In genomic region chr14:37064849-37065248, GRCm38 (mm10) we compare ENCODE assay signal across 29 mouse cellular contexts. TPM values are rescaled to one million over a fixed set of nuclear protein-coding genes. Genes with fewer than 3 reads are reported as not detected.
A peak's percentile ranks its signal among the peaks of the same experiment; 100 is the strongest.
DNase-seq lines count a peak whose midpoint lies in the region; ATAC-seq and TF ChIP-seq lines count a peak whose summit lies in the region.
"Had no signal": no experiment of that assay in that cellular context is flagged by ENCODE, and none has a peak within 500 bp of the region (broad histone marks: within the 10 kb centered on the region; RNA-seq: fewer than 3 reads in every experiment).

No protein-coding gene starts in this region.

- no peak for ATAC-seq in hindbrain, postnatal 0 days
- ATAC-seq in hindbrain, embryonic 12.5 days (ENCODE audit: low FRiP score): no peak
- ATAC-seq: CD4-positive, CD25-positive, alpha-beta regulatory T cell, adult 4 months; forebrain, embryonic 13.5 days; forebrain, embryonic 15.5 days; forebrain, postnatal 0 days had no signal

- DNase-seq in hindbrain, postnatal 0 days (ENCODE audit: low spot score): no peak
- DNase-seq in left cerebral cortex, adult 2 months (ENCODE audit: extremely low spot score in 1 of 2, low spot score in 2 of 2): no peak
- no peak for DNase-seq in left cerebral cortex, adult 11 months (ENCODE audit: low spot score)
- DNase-seq in NIH3T3 (ENCODE audit: low read depth) (peak; percentile 13), liver (no peak)
- DNase-seq in brain, adult 2 months (ENCODE audit: low read depth, low spot score): peak; percentile 8
- DNase-seq in adrenal gland, postnatal 14 days: no peak
- DNase-seq: adrenal gland, adult 8-10 months; adrenal gland, postnatal 25 days; B cell, adult 2 months; cerebellum, adult 11-12 months; cerebellum, adult 2 months; cerebellum, adult 9-10 months; cerebellum, postnatal 25 days; embryo, embryonic 11 days; forebrain, postnatal 0 days had no signal

- H3K9ac ChIP-seq in hindbrain, postnatal 0 days (replicated peaks; ENCODE audit: low read length): no peak overlapping the region
- no peak overlapping the region for H3K9ac ChIP-seq in hindbrain, embryonic 12.5 days
- H3K9ac ChIP-seq: embryonic facial prominence, embryonic 13.5 days; embryonic facial prominence, embryonic 15.5 days; forebrain, embryonic 13.5 days; forebrain, embryonic 15.5 days; forebrain, postnatal 0 days had no signal

- 58% methylated on average over 2 of the region's 2 CpGs for WGBS in hindbrain, postnatal 0 days
- WGBS in hindbrain, embryonic 12.5 days: 58% methylated on average over 2 of the region's 2 CpGs

- intact Hi-C loops in left cerebral cortex, adult 2 months (cut with DNase I): loop anchor here (5.0 kb wide), 1 partner anchor 62 kb away; no protein-coding TSS in a partner anchor

- no peak overlapping the region for H3K27ac ChIP-seq in hindbrain, postnatal 0 days
- H3K27ac ChIP-seq in hindbrain, embryonic 12.5 days: no peak overlapping the region
- H3K27ac ChIP-seq in left cerebral cortex, adult 2 months: no peak overlapping the region
- H3K27ac ChIP-seq: embryonic facial prominence, embryonic 13.5 days; embryonic facial prominence, embryonic 15.5 days; forebrain, embryonic 13.5 days; forebrain, embryonic 15.5 days had no signal

- no peaks in the 10 kb centered on the region for H3K4me1 ChIP-seq in hindbrain, postnatal 0 days (ENCODE audit: insufficient read depth, low read length)
- H3K4me1 ChIP-seq in hindbrain, embryonic 12.5 days: no peaks in the 10 kb centered on the region
- H3K4me1 ChIP-seq: embryonic facial prominence, embryonic 13.5 days; embryonic facial prominence, embryonic 15.5 days; forebrain, embryonic 13.5 days; forebrain, embryonic 15.5 days had no signal

- no peaks in the 10 kb centered on the region for H3K36me3 ChIP-seq in hindbrain, postnatal 0 days (ENCODE audit: insufficient read depth, low read length)
- no peaks in the 10 kb centered on the region for H3K36me3 ChIP-seq in hindbrain, embryonic 12.5 days
- H3K36me3 ChIP-seq: embryonic facial prominence, embryonic 13.5 days; embryonic facial prominence, embryonic 15.5 days; forebrain, embryonic 15.5 days; G1E had no signal

- H3K27me3 ChIP-seq in hindbrain, postnatal 0 days (ENCODE audit: insufficient read depth, low read length): no peaks in the 10 kb centered on the region
- H3K27me3 ChIP-seq in hindbrain, embryonic 12.5 days: no peaks in the 10 kb centered on the region
- H3K27me3 ChIP-seq: embryonic facial prominence, embryonic 13.5 days; embryonic facial prominence, embryonic 15.5 days; forebrain, embryonic 13.5 days; forebrain, embryonic 15.5 days had no signal

- H3K9me3 ChIP-seq in hindbrain, postnatal 0 days (ENCODE audit: low read length): no peaks in the 10 kb centered on the region
- H3K9me3 ChIP-seq in hindbrain, embryonic 12.5 days (replicated peaks): no peaks in the 10 kb centered on the region
- H3K9me3 ChIP-seq: embryonic facial prominence, embryonic 13.5 days; embryonic facial prominence, embryonic 15.5 days; forebrain, embryonic 13.5 days; forebrain, embryonic 15.5 days; G1E had no signal

- H3K4me2 ChIP-seq in hindbrain, postnatal 0 days (ENCODE audit: low read depth, low read length): no peak overlapping the region
- H3K4me2 ChIP-seq in hindbrain, embryonic 12.5 days (replicated peaks): no peak overlapping the region
- H3K4me2 ChIP-seq: embryonic facial prominence, embryonic 13.5 days; embryonic facial prominence, embryonic 15.5 days; forebrain, embryonic 13.5 days; forebrain, embryonic 15.5 days had no signal

- peak; percentile 31 for TF ChIP-seq CTCF in hindbrain, postnatal 0 days (IDR thresholded peaks at IDR 0.05; ENCODE audit: low read depth)
- peak; percentile 22 for TF ChIP-seq CTCF in left cerebral cortex, adult 2 months (IDR thresholded peaks at IDR 0.05)

- H3K4me3 ChIP-seq in hindbrain, postnatal 0 days (ENCODE audit: low read length): no peak overlapping the region
- H3K4me3 ChIP-seq in hindbrain, embryonic 12.5 days: no peak overlapping the region
- H3K4me3 ChIP-seq in left cerebral cortex, adult 2 months: no peak overlapping the region
- H3K4me3 ChIP-seq: embryonic facial prominence, embryonic 13.5 days; embryonic facial prominence, embryonic 15.5 days; erythroblast, embryonic 14.5 days; forebrain, embryonic 13.5 days; forebrain, embryonic 15.5 days had no signal

RNA-seq across cellular contexts. Expression of gene Lrit2, which starts 2.9 kb away (rescaled TPM):
- not detected in 2 replicates for total RNA-seq in hindbrain, postnatal 0 days (2014; rRNA removed)
- not detected in 2 replicates for polyA plus RNA-seq in hindbrain, postnatal 0 days (2015; fragmentation: Nextera tagmentation; extraction: Ambion mirVana)
- not detected in 2 replicates for polyA plus RNA-seq in hindbrain, embryonic 12.5 days (2016; fragmentation: Nextera tagmentation; extraction: Ambion mirVana)
- total RNA-seq in left cerebral cortex, adult 2 months (2021): not detected
- not detected in 2 replicates for total RNA-seq in adrenal gland, postnatal 14 days (2021)
- total RNA-seq: adrenal gland, adult 18-20 months; adrenal gland, adult 8-10 months; adrenal gland, postnatal 25 days; adrenal gland, postnatal 4 days; CH12.LX; forebrain, postnatal 0 days had no signal
- polyA plus RNA-seq: CD4-positive, CD25-positive, alpha-beta regulatory T cell, adult 4 months; cerebellum, adult 2 months; embryonic facial prominence, embryonic 11.5 days; embryonic facial prominence, embryonic 13.5 days; embryonic facial prominence, embryonic 15.5 days; erythroblast, embryonic 14.5 days; forebrain, embryonic 11.5 days; forebrain, embryonic 13.5 days; forebrain, embryonic 15.5 days; forebrain, postnatal 0 days; G1E had no signal

RNA-seq across cellular contexts. Expression of gene Lrit1, which starts 10.2 kb away (rescaled TPM):
- not detected in 2 replicates for total RNA-seq in hindbrain, postnatal 0 days (2014; rRNA removed)
- not detected in 2 replicates for polyA plus RNA-seq in hindbrain, postnatal 0 days (2015; fragmentation: Nextera tagmentation; extraction: Ambion mirVana)
- polyA plus RNA-seq in hindbrain, embryonic 12.5 days (2016; fragmentation: Nextera tagmentation; extraction: Ambion mirVana): not detected in 2 replicates
- not detected for total RNA-seq in left cerebral cortex, adult 2 months (2021)
- total RNA-seq in adrenal gland, postnatal 14 days (2021): 0.11 TPM in 1 of 2 replicates, not detected in the other
- total RNA-seq: adrenal gland, adult 18-20 months; adrenal gland, adult 8-10 months; adrenal gland, postnatal 25 days; CH12.LX; forebrain, postnatal 0 days had no signal
- polyA plus RNA-seq: CD4-positive, CD25-positive, alpha-beta regulatory T cell, adult 4 months; cerebellum, adult 2 months; embryonic facial prominence, embryonic 11.5 days; embryonic facial prominence, embryonic 13.5 days; embryonic facial prominence, embryonic 15.5 days; erythroblast, embryonic 14.5 days; forebrain, embryonic 11.5 days; forebrain, embryonic 13.5 days; forebrain, embryonic 15.5 days; forebrain, postnatal 0 days; G1E had no signal

RNA-seq across cellular contexts. Expression of gene Rgr, which starts 16.1 kb away (rescaled TPM):
- not detected in 2 replicates for total RNA-seq in hindbrain, postnatal 0 days (2014; rRNA removed)
- not detected in 2 replicates for polyA plus RNA-seq in hindbrain, postnatal 0 days (2015; fragmentation: Nextera tagmentation; extraction: Ambion mirVana)
- not detected in 2 replicates for polyA plus RNA-seq in hindbrain, embryonic 12.5 days (2016; fragmentation: Nextera tagmentation; extraction: Ambion mirVana)
- not detected for total RNA-seq in left cerebral cortex, adult 2 months (2021)
- total RNA-seq in adrenal gland, postnatal 14 days (2021): not detected in 2 replicates
- total RNA-seq: adrenal gland, adult 18-20 months; adrenal gland, adult 8-10 months; adrenal gland, postnatal 25 days; adrenal gland, postnatal 4 days; CH12.LX had no signal
- polyA plus RNA-seq: cerebellum, adult 2 months; embryonic facial prominence, embryonic 11.5 days; erythroblast, embryonic 14.5 days; forebrain, embryonic 11.5 days; forebrain, embryonic 13.5 days; forebrain, embryonic 15.5 days; G1E had no signal

RNA-seq across cellular contexts. Expression of gene Cdhr1, which starts 33.3 kb away (rescaled TPM):
- 7.4 and 8.0 TPM in 2 replicates for total RNA-seq in hindbrain, postnatal 0 days (2014; rRNA removed)
- 6.0 and 6.6 TPM in 2 replicates for polyA plus RNA-seq in hindbrain, postnatal 0 days (2015; fragmentation: Nextera tagmentation; extraction: Ambion mirVana)
- 1.8 and 2.4 TPM in 2 replicates for polyA plus RNA-seq in hindbrain, embryonic 12.5 days (2016; fragmentation: Nextera tagmentation; extraction: Ambion mirVana)
- 10 to 100 TPM; 11.2 to 14.1 TPM for total RNA-seq in left cerebral cortex, adult 2 months (2021)
- 0.11 and 0.19 TPM in 2 replicates for total RNA-seq in adrenal gland, postnatal 14 days (2021)
- total RNA-seq: adrenal gland, adult 18-20 months; CH12.LX had no signal
- polyA plus RNA-seq: CD4-positive, CD25-positive, alpha-beta regulatory T cell, adult 4 months; erythroblast, embryonic 14.5 days; G1E had no signal

RNA-seq across cellular contexts. Expression of gene 2610528A11Rik, which starts 49.0 kb away (rescaled TPM):
- total RNA-seq in hindbrain, postnatal 0 days (2014; rRNA removed): not detected in 2 replicates
- polyA plus RNA-seq in hindbrain, postnatal 0 days (2015; fragmentation: Nextera tagmentation; extraction: Ambion mirVana): 0.66 and 0.73 TPM in 2 replicates
- polyA plus RNA-seq in hindbrain, embryonic 12.5 days (2016; fragmentation: Nextera tagmentation; extraction: Ambion mirVana): not detected in 2 replicates
- total RNA-seq in left cerebral cortex, adult 2 months (2021): under 1 TPM in 1 of 2 experiments, not detected in 1; 0.70 TPM
- 0.70 and 2.0 TPM in 2 replicates for total RNA-seq in adrenal gland, postnatal 14 days (2021)
- total RNA-seq: CH12.LX; forebrain, postnatal 0 days; G1E had no signal
- polyA plus RNA-seq: erythroblast, embryonic 14.5 days; forebrain, embryonic 13.5 days; G1E had no signal

Comparison
In these comparisons a context has a peak if more than half of its experiments do, and no peak if none do; other contexts are left out.
1. DNase-seq: peak in NIH3T3 (single experiment) and brain, adult 2 months (single experiment); none in hindbrain, postnatal 0 days (single experiment), left cerebral cortex, adult 2 months (0 of 2), left cerebral cortex, adult 11 months (single experiment), adrenal gland, postnatal 14 days (single experiment) and liver (single experiment).